8 mouse cellular contexts compared by ENCODE assay signal in genomic region chr3:126997391-126998007, GRCm38 (mm10).
A peak's percentile ranks its signal among the peaks of the same experiment; 100 is the strongest.
DNase-seq lines count a peak whose midpoint lies in the region; ATAC-seq and TF ChIP-seq lines count a peak whose summit lies in the region.

No protein-coding gene starts in this region.

- ATAC-seq in forebrain, embryonic 14.5 days, result peak; percentile 15
- no peak for ATAC-seq in liver, embryonic 13.5 days (ENCODE audit: low read depth)

- H3K27ac ChIP-seq in forebrain, embryonic 14.5 days (ENCODE audit: low read depth, low read length), result peak overlapping the region; percentile 88
- H3K27ac ChIP-seq in liver, embryonic 13.5 days, result no peak overlapping the region

- H3K9me3 ChIP-seq in E14TG2a.4 (ENCODE audit: low read length), result no peaks in the 10 kb centered on the region; the same call in 1 of the 2 replicates
- H3K9me3 ChIP-seq in forebrain, embryonic 14.5 days (replicated peaks; ENCODE audit: control insufficient read depth, low read length), result no peaks in the 10 kb centered on the region
- no peaks in the 10 kb centered on the region for H3K9me3 ChIP-seq in liver, embryonic 13.5 days (replicated peaks)

- peak overlapping the region; percentile 52 for H3K4me2 ChIP-seq in forebrain, embryonic 14.5 days (ENCODE audit: low read length)
- peak overlapping the region; percentile 38 for H3K4me2 ChIP-seq in liver, embryonic 13.5 days

- TF ChIP-seq CTCF in E14TG2a.4 (conservative IDR thresholded peaks at IDR 0.05; ENCODE audit: low read length), result no peak; the same call in 1 of the 2 replicates

- WGBS in forebrain, embryonic 14.5 days, result 3% methylated on average over 17 of the region's 17 CpGs
- WGBS in liver, embryonic 13.5 days (ENCODE audit: insufficient replicate concordance), result 12% methylated on average over 17 of the region's 17 CpGs

- peak overlapping the region; percentile 57 for H3K9ac ChIP-seq in forebrain, embryonic 14.5 days (ENCODE audit: low read length)
- no peak overlapping the region for H3K9ac ChIP-seq in liver, embryonic 13.5 days

- peak; percentile 35 to 42 for DNase-seq in cerebellum, postnatal 10 days
- DNase-seq in cerebellum, adult 11 months, result no peak
- peak; percentile 56 for DNase-seq in forebrain, embryonic 14.5 days (ENCODE audit: low spot score)
- no peak for DNase-seq in liver, embryonic 13.5 days
- DNase-seq in urinary bladder, adult 2 months (ENCODE audit: low spot score), result no peak
- no peak for DNase-seq in spleen, adult 12 weeks (ENCODE audit: low spot score)
- DNase-seq in urinary bladder, postnatal 36 days (ENCODE audit: low spot score in 2 of 2), result no peak

- peak overlapping the region; percentile 61 for H3K4me3 ChIP-seq in E14TG2a.4 (replicated peaks; ENCODE audit: low read length)
- H3K4me3 ChIP-seq in forebrain, embryonic 14.5 days (ENCODE audit: low read depth, low read length), result peak overlapping the region; percentile 28
- H3K4me3 ChIP-seq in liver, embryonic 13.5 days (replicated peaks), result no peak overlapping the region

- peaks cover 19% of the 10 kb centered on the region for H3K4me1 ChIP-seq in E14TG2a.4 (replicated peaks; ENCODE audit: low read depth, low read length)
- H3K4me1 ChIP-seq in forebrain, embryonic 14.5 days (ENCODE audit: control insufficient read depth, insufficient read depth, low read length), result peaks cover 30% of the 10 kb centered on the region
- H3K4me1 ChIP-seq in liver, embryonic 13.5 days (replicated peaks), result no peaks in the 10 kb centered on the region

- no peaks in the 10 kb centered on the region for H3K36me3 ChIP-seq in E14TG2a.4 (ENCODE audit: insufficient read depth, low read length)
- peaks cover 6% of the 10 kb centered on the region for H3K36me3 ChIP-seq in forebrain, embryonic 14.5 days (ENCODE audit: control insufficient read depth, insufficient read depth, low read length)
- no peaks in the 10 kb centered on the region for H3K36me3 ChIP-seq in liver, embryonic 13.5 days

- no peaks in the 10 kb centered on the region for H3K27me3 ChIP-seq in E14TG2a.4 (ENCODE audit: insufficient read depth, low read length)
- no peaks in the 10 kb centered on the region for H3K27me3 ChIP-seq in forebrain, embryonic 14.5 days (replicated peaks; ENCODE audit: control insufficient read depth, insufficient read depth, low read length)
- H3K27me3 ChIP-seq in liver, embryonic 13.5 days, result peaks cover 4% of the 10 kb centered on the region; the same call in 1 of the 2 replicates

Comparison
In these comparisons a context has a peak if more than half of its experiments do, and no peak if none do; other contexts are left out.
1. DNase-seq: peak in cerebellum, postnatal 10 days (2 of 2) and forebrain, embryonic 14.5 days (single experiment); none in cerebellum, adult 11 months (single experiment), liver, embryonic 13.5 days (single experiment), urinary bladder, adult 2 months (single experiment), spleen, adult 12 weeks (single experiment) and urinary bladder, postnatal 36 days (0 of 2).